Mouse (Mus musculus) hindbrain, postnatal 0 days (tissue): ENCODE measurements around the gene Disc1. TPM values are rescaled to one million over a fixed set of nuclear protein-coding genes. Genes with fewer than 3 reads are reported as not detected.

Experiments used
- ATAC-seq: fragments of 200-750 bp; cut with Nextera tagmentation; 2 replicates; pipeline ENCODE4 v1.8.0; 2017; ENCODE audit warnings: mild to moderate bottlenecking, moderate TSS enrichment, moderate library complexity
- DNase-seq: peaks from one replicate; pipeline ENCODE4 v3.0.0-alpha.2; 2015; ENCODE audit warnings: low spot score
- H3K27ac ChIP-seq: fragments of 300-500 bp; sonication (generic); 2 replicates; pipeline ENCODE4 v1.5.1; 2014; ENCODE audit warnings: mild to moderate bottlenecking
- H3K27me3 ChIP-seq: fragments of 300-500 bp; sonication (generic); 2 replicates; pipeline ENCODE4 v1.6.1; 2014; ENCODE audit warnings: low read length, mixed read lengths; ENCODE audit not compliant: insufficient read depth
- H3K36me3 ChIP-seq: fragments of 300-500 bp; sonication (generic); 2 replicates; pipeline ENCODE4 v1.6.1; 2014; ENCODE audit warnings: low read length, mixed read lengths; ENCODE audit not compliant: insufficient read depth
- H3K4me1 ChIP-seq: fragments of 300-500 bp; sonication (generic); 2 replicates; pipeline ENCODE4 v1.6.1; 2014; ENCODE audit warnings: antibody characterized with exemption, low read length, mixed read lengths; ENCODE audit not compliant: insufficient read depth
- H3K4me2 ChIP-seq: fragments of 300-500 bp; sonication (generic); 2 replicates; pipeline ENCODE4 v1.6.1; 2014; ENCODE audit warnings: low read depth, mild to moderate bottlenecking, low read length, moderate library complexity, mixed read lengths
- H3K4me3 ChIP-seq: fragments of 300-500 bp; sonication (generic); 2 replicates; pipeline ENCODE4 v1.5.1; 2014; ENCODE audit warnings: low read length
- H3K9ac ChIP-seq: fragments of 300-500 bp; sonication (generic); replicated peaks from 2 replicates; pipeline ENCODE4 v1.6.1; 2014; ENCODE audit warnings: mild to moderate bottlenecking, low read length, moderate library complexity, mixed read lengths
- H3K9me3 ChIP-seq: fragments of 300-500 bp; sonication (generic); 2 replicates; pipeline ENCODE4 v1.6.1; 2016; ENCODE audit warnings: low read length, mixed read lengths
- CTCF ChIP-seq: IDR thresholded peaks from 2 replicates; pipeline ENCODE4 v1.5.1; 2016; ENCODE audit warnings: antibody characterized with exemption, control low read depth, low read depth
- WGBS: fragments of 180-500 bp; shearing (Covaris S2); extraction: QIAGEN DNeasy Blood & Tissue Kit; methylation state at CpG from one replicate; pipeline ENCODE4 v1.1.7; 2014; 5-methylcytosine and 5-hydroxymethylcytosine counted together
- polyA plus RNA-seq: library from polyadenylated mRNA; unstranded; fragments of >200 nt; fragmentation: Nextera tagmentation; extraction: Ambion mirVana; gene quantifications from 2 replicates; pipeline ENCODE4 v1.2.1, GENCODE M21; 2015
- total RNA-seq: library from RNA; depleted of rRNA; stranded (reverse); fragments of >200 nt; gene quantifications from 2 replicates; pipeline ENCODE4 v1.2.3, GENCODE M21; 2014

Disc1 gene
- total and polyA plus RNA-seq, 2 experiments from 2014 or later, result 2.5 to 10.7 TPM

- Histone ChIP-seq H3K36me3 (no peaks in the 10 kb centered on the region), H3K4me2 (no peak overlapping the region), H3K27ac (peak overlapping the region; percentile 60; the same call in 1 of the 2 replicates), H3K9ac (no peak overlapping the region), H3K27me3 (no peaks in the 10 kb centered on the region), H3K4me1 (no peaks in the 10 kb centered on the region), H3K9me3 (no peaks in the 10 kb centered on the region), H3K4me3 (no peak overlapping the region)
- DNase-seq, result no peak
- no peak for ATAC-seq
- no peak for TF ChIP-seq CTCF
- 62% methylated on average over 7 of the region's 7 CpGs for WGBS
Observed at GRCm38 (mm10) chr8:125084523-125084922, 30.5 kb downstream of the Disc1 start.

DNA sequence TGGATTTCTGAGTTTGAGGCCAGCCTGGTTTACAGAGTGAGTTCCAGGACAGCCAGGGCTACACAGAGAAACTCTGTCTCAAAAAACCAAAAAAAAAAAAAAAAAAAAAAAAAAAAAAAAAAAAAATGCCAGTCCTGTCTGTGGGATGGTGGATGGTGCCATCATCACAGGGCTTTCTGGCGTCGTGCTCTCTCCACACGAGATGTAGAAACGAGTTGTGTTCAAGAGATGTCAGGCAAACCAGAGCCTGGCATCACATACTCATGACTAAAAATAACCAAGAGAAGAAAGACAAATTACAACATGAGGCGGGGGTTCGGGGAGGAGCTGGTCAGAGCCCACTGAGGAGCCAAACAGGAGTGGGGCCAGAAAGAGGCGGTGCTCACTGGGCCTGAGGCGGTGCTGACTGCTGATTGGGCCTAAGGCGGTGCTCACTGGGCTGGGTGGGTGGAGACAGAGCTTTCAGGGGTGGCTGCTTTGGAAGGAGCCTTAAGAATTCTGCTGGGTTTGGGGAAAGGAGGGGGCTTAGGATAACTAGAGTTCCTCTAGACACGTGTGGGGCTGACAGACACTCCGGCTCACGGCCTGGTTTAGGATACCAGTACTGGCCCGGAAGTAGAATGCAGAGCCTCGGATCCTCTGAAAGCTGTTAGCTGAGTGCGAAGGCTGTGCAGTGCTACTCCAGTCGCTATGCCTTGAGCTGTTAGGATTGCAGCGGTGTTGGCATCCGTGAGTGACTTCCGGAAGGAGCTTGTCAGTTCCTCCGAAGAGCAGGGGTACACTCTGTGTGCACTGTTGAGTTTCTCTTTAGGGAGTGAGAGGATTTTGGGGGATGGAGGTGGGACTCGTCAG is 37.1 kb downstream of the Disc1 start:
- WGBS, result 68% methylated on average over 21 of the region's 21 CpGs
- ATAC-seq, result no peak
- no peak overlapping the region for H3K4me3 ChIP-seq
- no peaks in the 10 kb centered on the region for H3K36me3 ChIP-seq
- no peaks in the 10 kb centered on the region for H3K9me3 ChIP-seq
- no peaks in the 10 kb centered on the region for H3K27me3 ChIP-seq
- no peak overlapping the region for H3K4me2 ChIP-seq
- DNase-seq, result no peak
- TF ChIP-seq CTCF, result no peak
- no peaks in the 10 kb centered on the region for H3K4me1 ChIP-seq
- H3K9ac ChIP-seq, result no peak overlapping the region
- no peak overlapping the region for H3K27ac ChIP-seq

DNA sequence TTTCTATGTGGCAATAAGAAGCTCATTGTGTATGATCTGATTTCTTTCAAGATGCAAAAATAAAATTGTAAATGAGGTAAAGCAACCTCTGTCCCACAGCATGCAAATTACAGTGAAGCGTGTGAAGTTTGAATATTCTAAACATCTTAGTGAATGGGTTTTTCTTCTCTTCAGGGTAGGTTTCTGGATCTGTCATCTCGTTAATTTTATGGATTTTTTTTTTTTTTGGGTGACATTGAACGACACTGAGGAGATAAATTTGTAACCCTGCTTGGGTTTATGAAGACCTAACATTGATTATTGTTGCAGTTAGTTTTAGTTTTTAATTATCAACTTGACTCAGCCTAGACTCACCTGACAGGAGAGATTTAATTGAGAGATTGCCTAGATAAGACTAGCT is 43.1 kb downstream of the Disc1 start:
- no peak overlapping the region for H3K9ac ChIP-seq
- no peaks in the 10 kb centered on the region for H3K36me3 ChIP-seq
- H3K4me1 ChIP-seq, result no peaks in the 10 kb centered on the region
- no peak overlapping the region for H3K4me2 ChIP-seq
- TF ChIP-seq CTCF, result no peak
- no peak for DNase-seq
- ATAC-seq, result no peak
- WGBS, result 73% methylated on average over 3 of the region's 3 CpGs
- H3K27me3 ChIP-seq, result no peaks in the 10 kb centered on the region
- H3K27ac ChIP-seq, result no peak overlapping the region
- H3K4me3 ChIP-seq, result no peak overlapping the region
- no peaks in the 10 kb centered on the region for H3K9me3 ChIP-seq

GRCm38 (mm10) chr8:125098050-125098449 is 44.1 kb downstream of the Disc1 start:
- H3K4me1 ChIP-seq, result no peaks in the 10 kb centered on the region
- 66% methylated on average over 5 of the region's 5 CpGs for WGBS
- H3K4me2 ChIP-seq, result no peak overlapping the region
- no peaks in the 10 kb centered on the region for H3K9me3 ChIP-seq
- H3K27ac ChIP-seq, result no peak overlapping the region
- no peak for TF ChIP-seq CTCF
- DNase-seq, result peak; percentile 48
- H3K4me3 ChIP-seq, result no peak overlapping the region
- H3K9ac ChIP-seq, result no peak overlapping the region
- H3K27me3 ChIP-seq, result no peaks in the 10 kb centered on the region
- H3K36me3 ChIP-seq, result no peaks in the 10 kb centered on the region
- ATAC-seq, result no peak

DNA sequence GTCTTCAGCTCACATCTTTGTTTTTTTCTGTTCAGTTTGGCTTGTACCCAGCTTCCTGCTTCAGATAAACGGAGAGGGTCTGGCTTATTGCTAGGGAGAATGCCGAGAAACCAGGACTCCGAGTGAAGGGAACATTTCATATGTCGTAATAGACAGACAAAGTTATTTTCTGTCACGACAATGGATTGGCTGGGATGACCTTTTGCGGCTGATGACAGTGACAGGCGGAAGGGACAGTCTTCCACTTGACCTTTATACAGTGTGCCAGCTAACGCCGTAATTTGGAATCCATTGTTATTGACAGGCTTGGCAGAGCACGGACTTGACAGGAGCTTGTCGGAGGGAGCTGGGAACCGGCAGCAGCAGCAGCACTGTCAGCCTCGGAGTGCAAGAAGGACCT is 48.3 kb downstream of the Disc1 start:
- Histone ChIP-seq H3K36me3 (no peaks in the 10 kb centered on the region), H3K4me2 (no peak overlapping the region), H3K4me3 (no peak overlapping the region), H3K27ac (no peak overlapping the region), H3K4me1 (no peaks in the 10 kb centered on the region), H3K9me3 (no peaks in the 10 kb centered on the region), H3K27me3 (no peaks in the 10 kb centered on the region), H3K9ac (no peak overlapping the region)
- no peak for TF ChIP-seq CTCF
- ATAC-seq (no peak), DNase-seq (no peak)
- WGBS, result 48% methylated on average over 13 of the region's 13 CpGs

DNA sequence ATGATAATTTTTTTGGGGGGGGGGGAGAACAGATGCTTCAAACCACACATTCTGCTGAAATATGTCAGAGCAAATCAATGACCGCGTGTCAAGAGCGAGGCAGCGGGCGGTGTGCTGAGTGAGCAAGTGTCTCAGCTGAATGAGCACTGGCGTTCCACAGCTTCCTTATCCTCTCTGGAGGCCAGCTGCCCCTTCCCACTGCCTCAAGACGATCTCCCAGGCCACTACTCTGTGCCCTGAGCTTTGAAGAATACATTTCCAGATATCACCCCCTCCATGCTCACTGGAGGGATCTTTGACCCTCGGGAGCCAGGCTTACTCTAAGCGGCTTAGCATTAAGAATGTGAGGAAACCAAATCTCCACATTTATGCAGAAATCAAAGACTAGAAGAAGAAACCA is 59.2 kb downstream of the Disc1 start:
- DNase-seq, result peak; percentile 22
- H3K27me3 ChIP-seq, result no peaks in the 10 kb centered on the region
- no peaks in the 10 kb centered on the region for H3K36me3 ChIP-seq
- peaks cover 8% of the 10 kb centered on the region for H3K4me1 ChIP-seq
- no peaks in the 10 kb centered on the region for H3K9me3 ChIP-seq
- H3K4me3 ChIP-seq, result no peak overlapping the region
- H3K4me2 ChIP-seq, result no peak overlapping the region
- TF ChIP-seq CTCF, result no peak
- no peak overlapping the region for H3K9ac ChIP-seq
- H3K27ac ChIP-seq, result no peak overlapping the region
- 41% methylated on average over 9 of the region's 9 CpGs for WGBS
- ATAC-seq, result no peak

DNA sequence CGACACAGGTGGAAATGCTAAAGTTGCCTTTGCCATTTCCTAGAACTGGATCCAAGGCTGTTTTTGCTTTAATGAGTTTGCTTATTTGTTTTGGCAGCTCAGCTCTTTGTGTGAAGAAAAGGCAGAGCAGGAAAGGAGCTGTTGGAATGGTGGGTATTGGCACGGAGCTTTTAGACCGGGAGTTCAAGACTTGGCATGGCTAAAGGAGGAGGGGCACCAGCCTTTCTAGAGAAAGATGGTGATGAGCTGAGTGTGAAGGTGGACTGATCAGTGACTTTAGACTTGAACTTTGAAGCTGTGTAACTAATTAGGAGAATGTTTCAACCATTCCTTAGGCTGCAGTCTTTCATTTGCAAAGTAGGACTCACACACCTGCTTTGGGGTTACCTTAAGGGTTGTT is 59.8 kb downstream of the Disc1 start:
- Histone ChIP-seq H3K4me1 (peaks cover 8% of the 10 kb centered on the region; the same call in 1 of the 2 replicates), H3K27ac (no peak overlapping the region), H3K27me3 (no peaks in the 10 kb centered on the region), H3K36me3 (no peaks in the 10 kb centered on the region), H3K9ac (no peak overlapping the region), H3K9me3 (no peaks in the 10 kb centered on the region), H3K4me2 (no peak overlapping the region), H3K4me3 (no peak overlapping the region)
- TF ChIP-seq CTCF, result no peak
- ATAC-seq (no peak), DNase-seq (no peak)
- WGBS, result 39% methylated on average over 3 of the region's 3 CpGs
